Mouse (Mus musculus): ENCODE data around the gene Bcl2a1c.
A peak's percentile ranks its signal among the peaks of the same experiment; 100 is the strongest.
"Not testable (repeated sequence)": the region's sequence is repeated elsewhere in the genome, so short reads cannot be mapped to it uniquely, and the experiment has no call there.

The Bcl2a1c gene

DNA sequence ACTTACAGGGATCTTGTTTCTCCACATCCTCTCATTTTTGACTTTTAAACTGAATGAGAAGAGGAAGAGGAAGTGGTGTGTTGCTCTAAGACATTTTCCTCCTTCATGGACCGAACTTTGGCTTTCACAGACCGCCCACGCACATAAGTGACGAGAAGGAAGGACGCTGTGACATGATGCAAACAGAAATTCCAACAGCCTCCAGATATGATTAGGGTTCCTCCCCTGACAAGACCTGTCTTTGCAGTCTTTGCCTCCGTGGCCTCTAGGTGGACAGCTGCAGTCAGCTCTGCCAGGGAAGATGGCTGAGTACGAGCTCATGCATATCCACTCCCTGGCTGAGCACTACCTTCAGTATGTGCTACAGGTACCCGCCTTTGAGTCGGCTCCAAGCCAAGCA lies at the start of gene Bcl2a1c:
Gene Bcl2a1c, plus strand, starts transcription at position 281 of the 400 bp plus-strand sequence.
- ATAC-seq (ENCODE audit: low TSS enrichment): not testable (repeated sequence)

DNA sequence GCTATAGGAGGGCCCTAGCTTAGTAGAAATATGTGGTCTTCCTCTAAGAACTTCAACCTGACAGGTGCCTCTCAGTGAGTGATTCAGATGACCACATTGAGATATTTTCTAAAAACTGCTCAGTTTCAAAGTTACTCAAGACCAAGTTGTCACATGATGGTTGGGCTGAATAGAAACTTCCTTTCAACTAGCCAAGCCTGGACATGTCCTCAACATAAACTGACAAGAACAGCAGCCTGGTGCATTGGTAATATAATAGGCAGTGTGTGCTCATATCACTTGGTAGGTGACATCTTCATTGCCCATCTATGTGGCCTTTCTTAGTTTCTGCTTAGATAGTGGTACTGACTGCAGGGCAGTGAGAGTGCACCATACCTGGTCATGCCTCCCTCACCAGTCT lies 24.0 kb upstream of the Bcl2a1c start:
- not testable (repeated sequence) for ATAC-seq (ENCODE audit: low TSS enrichment)

GRCm38 (mm10) chr9:114311752-114312151 lies 18.2 kb upstream of the Bcl2a1c start:
- ATAC-seq (ENCODE audit: low TSS enrichment): not testable (repeated sequence)

- ATAC-seq (ENCODE audit: low TSS enrichment): no peak
Measured at GRCm38 (mm10) chr9:114318021-114318420, 11.9 kb upstream of the Bcl2a1c start.

GRCm38 (mm10) chr9:114326011-114326748 lies 3.8 kb upstream of the Bcl2a1c start:
- ATAC-seq (ENCODE audit: low TSS enrichment): no peak

DNA sequence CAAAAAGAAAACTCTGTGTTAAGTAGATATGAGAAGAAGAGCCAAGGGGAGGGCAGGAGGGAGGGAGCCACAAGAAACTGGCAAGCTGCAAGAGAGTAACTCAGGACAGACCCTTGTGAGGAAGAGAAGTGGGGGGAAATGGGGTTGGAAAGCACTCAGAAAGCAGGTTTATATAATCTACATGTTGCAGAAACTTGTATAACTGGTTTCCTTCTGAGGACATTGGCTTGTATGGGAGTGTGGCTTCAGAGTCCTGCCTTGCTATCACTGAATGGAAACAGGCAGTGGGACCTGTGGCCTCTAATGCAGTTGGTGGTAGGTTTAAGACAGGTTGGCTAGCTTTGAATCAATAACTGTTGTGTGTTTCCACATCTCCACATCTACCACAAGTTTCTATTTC lies 1.6 kb upstream of the Bcl2a1c start:
- ATAC-seq (ENCODE audit: low TSS enrichment): not testable (repeated sequence)

GRCm38 (mm10) chr9:114367783-114368470 lies 38.0 kb downstream of the Bcl2a1c start:
- ATAC-seq (ENCODE audit: low TSS enrichment): peak; percentile 79

GRCm38 (mm10) chr9:114368471-114368858 lies 38.5 kb downstream of the Bcl2a1c start:
- peak; percentile 42 for ATAC-seq (ENCODE audit: low TSS enrichment)

- peak; percentile 67 for ATAC-seq (ENCODE audit: low TSS enrichment)
Measured at GRCm38 (mm10) chr9:114369389-114369788, 39.5 kb downstream of the Bcl2a1c start.

GRCm38 (mm10) chr9:114371717-114372116 lies 41.8 kb downstream of the Bcl2a1c start:
- ATAC-seq (ENCODE audit: low TSS enrichment): not testable (repeated sequence)

DNA sequence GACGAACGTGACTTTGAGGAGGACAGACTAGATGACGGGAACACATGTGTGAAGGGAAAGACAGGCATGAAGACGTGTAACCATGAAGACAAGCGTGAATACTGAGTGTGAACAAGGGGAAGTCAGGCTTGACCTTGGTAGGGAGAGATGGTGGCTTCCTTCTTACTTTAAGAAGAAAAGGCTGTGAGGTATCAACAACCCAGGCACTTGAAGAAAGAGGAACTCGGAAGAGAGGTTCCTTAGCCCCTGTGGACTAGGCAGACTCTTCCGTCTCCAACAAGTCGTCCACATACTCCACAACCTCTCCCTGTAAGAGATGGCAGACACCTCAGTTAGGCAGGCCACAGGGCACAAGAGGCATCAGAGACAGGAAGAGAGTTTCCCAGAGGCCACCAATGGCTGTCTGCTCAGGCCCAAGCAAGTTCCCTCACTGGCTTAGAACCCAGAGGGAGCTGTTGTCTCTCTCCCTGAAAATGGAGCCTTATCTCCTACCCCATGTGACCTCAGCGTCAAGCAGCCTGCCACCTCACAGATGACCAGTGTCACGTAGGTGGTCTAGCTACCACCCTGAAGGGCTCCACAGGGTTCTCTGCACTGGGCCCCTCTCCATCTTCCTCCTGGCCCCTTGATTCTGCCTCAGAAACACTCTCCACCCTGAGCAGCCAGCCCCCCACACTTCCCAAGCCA lies 45.5 kb downstream of the Bcl2a1c start:
- no peak for ATAC-seq (ENCODE audit: low TSS enrichment)

DNA sequence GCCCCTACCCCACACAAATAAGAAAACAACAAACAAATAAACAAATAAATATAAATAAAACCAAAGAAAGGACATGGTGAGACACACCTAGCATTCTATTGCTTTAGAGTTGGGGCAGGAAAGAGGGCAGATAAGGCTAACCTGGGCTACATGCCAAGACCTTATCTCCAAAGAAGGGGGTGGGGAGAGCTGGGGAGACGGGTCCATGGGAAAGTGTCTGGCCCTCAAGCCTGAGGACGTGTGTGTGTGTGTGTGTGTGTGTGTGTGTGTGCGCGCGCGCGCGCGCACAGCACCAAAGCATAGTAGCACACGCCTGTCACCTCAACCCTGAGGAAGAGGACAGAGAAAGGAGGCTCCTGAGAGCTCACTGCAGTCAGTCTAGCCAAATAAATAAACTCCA lies 47.2 kb downstream of the Bcl2a1c start:
- ATAC-seq (ENCODE audit: low TSS enrichment): no peak

DNA sequence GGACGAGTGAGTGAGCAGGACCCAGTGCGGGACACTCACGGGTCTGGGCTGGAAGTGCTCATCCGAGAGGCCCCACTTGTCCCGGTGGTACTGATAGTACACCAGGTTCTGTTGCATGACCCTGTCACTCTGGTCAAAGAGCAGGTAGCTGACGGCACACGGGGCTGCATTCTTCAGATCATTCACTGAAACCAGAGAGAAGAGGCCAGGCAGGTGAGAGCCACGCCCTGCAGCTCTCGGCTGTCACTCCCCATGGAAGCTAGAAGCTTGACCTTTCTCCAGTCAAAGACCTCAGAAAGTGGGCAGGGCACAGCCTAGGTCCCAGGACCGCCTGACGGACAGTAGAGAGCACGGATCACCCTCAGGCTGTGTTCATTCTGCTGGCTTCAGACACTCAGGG lies 49.9 kb downstream of the Bcl2a1c start:
- ATAC-seq (ENCODE audit: low TSS enrichment): no peak
